Mouse (Mus musculus) brain, embryonic 14.5 days (tissue): ENCODE data around the gene Ltb4r1.

Experiments used
- CTCF ChIP-seq: fragments of 200-500 bp; IDR thresholded peaks from 2 replicates; pipeline ENCODE4 v1.5.1; 2012; ENCODE audit warnings: inconsistent platforms, mild to moderate bottlenecking, moderate library complexity, borderline replicate concordance; ENCODE audit not compliant: insufficient read depth, insufficient read length; ENCODE audit errors: extremely low read depth
- POLR2A ChIP-seq: fragments of 200-500 bp; IDR thresholded peaks from 2 replicates; pipeline ENCODE4 v1.6.1; 2012; ENCODE audit warnings: mild to moderate bottlenecking, inconsistent platforms, borderline replicate concordance; ENCODE audit not compliant: poor library complexity, insufficient read depth, insufficient read length, severe bottlenecking; ENCODE audit errors: extremely low read depth

DNA sequence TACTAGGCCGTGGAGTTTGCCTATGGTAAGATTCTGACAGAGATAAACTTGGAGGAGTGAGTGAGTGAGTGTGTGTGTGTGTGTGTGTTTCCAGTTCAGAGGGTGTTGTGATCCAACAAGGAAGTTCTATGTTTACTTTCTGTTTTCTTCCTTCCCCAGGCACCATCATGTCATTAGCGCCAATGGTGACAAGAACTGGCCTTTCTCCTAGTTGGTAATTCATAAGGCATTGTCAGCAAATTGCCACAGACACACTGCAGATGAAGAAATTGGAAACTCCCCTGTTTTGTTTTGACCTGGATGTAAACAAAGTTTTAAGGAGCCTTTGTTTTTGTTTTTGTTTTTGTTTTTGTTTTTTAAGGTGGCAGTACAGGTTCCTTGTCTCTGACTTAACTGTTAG lies 27.7 kb downstream of the Ltb4r1 start:
- TF ChIP-seq POLR2A (no peak), CTCF (no peak)
